Mouse (Mus musculus): ENCODE data around the gene Ankrd13b.

Ankrd13b gene

DNA sequence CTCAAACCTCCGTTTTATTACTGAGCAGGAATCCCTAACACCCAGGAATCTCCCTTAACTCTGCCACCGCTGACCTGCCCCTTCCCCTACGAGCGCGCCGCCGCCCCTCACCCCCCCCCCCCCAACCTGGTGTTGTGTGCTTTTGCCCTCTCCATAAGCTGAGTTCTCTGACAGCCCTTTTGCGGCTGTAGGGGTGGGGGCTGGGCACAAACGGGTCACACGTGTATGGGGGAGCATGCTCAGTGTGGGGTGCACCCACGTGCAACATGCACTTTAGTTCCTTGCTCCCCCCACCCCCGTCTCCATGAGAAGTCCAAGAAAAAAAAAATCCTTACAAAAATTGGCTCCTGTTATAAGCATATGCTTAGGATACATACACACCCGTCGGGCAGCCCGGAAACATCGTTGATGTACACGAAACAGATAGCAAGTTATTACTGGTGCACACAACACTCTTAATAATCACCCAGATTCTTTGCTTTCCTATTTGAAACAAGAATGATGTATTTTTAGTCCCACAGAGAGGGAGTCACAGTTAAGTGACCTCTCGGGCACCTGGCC, 2.9 kb upstream of the Ankrd13b start:
- DNase-seq (ENCODE audit: low read depth, low spot score): no peak

DNA sequence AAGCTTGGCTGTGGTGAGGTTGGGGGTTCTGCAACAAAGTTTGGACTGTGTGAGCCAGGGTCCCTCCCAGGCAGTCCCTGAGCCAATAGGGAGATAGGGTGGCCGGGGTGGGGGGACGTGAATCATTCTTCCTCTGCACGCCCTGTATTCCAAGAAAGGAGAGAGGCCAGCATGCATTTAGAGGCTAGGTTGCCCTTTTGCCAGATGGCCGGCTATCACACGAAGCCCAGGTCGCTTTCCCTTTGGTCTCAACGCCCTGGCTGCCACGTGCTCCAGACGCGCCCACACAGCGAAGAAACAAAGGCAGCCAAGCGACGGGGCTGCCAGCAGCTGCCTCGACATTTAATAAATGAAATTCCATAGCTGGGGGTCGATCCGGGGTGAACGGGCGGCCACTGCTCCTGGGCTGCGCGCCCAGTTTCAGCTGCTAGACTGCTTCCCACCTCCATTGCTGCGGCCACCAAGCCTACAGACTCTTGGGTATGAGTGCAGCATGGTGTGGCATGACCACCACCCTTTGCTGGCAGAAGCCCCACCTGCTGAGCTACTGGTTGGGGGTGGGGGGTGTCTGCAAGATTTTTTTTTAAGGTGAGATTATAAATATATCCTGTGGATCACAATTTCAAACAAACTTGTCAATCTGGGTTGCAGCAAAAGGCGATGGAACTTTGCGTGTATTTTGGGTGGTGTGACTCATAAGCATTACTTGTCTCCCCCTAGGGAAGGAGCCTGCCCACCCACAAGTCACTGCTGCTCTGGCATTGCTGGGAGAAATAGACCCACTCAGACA, 2.2 kb upstream of the Ankrd13b start:
- no peak for DNase-seq (ENCODE audit: low read depth, low spot score)

DNA sequence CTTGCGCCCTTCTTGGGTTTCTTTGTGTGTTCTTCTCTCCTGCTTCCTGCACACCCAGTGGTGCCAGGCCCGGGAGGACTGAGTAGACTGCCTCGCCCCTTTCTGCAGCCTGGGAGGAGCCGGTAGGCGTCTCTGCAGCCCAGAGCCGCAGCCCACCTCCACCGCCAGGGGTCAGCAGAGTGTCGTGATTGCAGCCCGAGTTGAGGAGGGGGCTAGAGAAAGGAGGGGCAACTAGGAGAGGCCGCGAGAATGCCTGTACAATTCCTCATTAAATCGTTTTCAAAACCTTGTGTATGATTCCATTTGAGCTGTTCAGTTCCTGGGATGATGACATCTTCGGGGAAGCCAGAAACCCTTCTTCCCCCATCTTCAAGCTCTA, 1.6 kb upstream of the Ankrd13b start:
- DNase-seq (ENCODE audit: low read depth, low spot score): peak; percentile 97

DNA sequence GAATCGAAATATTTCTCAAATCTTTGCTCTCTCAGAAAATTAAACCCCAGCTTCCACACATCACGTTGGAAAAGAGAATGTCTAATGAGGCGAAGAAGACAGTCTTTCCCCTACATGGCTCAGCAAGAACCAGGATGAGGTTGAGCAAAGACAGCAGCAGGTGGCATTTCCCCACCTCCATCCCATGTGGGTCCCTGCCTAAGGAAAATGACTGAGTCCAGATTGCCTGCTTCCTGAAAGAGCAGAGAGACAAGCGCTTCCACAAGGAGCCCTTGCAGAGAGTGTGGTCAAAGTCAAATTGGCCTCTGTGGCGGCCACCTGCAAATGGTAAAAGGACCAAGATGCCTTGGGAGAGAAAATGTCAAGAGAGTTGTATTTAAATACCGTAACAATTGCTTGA, 973 bp upstream of the Ankrd13b start:
- DNase-seq (ENCODE audit: low read depth, low spot score): no peak

DNA sequence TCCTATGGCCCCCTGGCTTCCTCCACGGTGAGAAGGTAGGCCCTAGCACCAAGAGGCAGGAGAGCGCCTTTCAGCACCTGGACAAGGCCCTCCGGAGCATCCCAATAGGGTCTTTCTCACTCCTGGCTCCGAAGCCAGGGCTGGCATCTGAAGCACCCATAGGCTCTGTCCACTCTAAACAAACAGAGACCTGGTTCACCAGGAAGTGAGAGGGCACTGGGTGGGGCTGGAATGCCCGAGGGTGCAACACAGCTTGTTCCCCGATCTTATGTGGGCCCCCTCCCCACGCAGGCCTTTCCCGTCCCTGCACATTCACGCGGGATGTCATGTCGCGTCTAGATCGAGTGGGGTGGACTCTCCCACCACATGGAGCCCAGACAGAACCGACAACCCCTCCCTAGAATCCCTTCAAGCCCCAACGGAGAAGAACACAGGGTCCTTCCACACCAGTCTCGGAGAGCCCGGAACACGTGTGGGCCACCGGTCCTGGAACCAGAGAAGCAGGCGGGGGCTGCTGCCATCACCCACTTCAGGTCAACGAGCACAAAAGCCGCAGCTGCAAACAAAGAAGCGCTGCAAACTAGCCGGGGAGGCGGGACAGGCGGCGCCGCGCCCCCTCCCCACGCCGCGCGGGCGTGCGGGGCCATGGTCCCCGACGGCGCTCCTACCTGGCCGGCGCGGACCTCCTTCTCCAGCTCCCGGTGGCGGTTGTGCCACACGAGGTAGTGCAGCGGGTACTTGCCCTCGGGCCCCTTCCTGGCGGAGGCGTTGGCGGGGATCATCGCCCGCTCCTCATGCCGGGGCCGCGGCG, 502 bp downstream of the Ankrd13b start:
- no peak for DNase-seq (ENCODE audit: low read depth, low spot score)

DNA sequence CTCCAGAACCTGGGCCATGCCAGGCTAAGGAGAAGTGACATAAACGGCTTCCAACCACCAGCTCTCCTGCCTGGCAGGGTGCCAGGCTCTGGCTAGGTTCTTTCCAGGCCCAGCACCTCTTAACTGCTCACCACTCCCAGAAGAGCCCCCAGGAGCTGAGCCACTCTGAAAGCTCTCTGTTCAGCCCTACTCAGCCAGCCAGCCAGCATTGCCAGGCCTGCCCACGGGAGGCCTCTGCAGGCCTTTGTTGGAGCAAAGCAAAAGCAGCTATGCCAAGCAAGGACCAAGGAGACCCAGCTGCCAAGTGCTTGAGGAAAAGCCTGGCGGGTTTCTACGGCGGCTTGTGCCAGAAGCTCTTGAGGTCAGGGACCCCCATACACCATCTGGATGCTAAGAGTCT, 2.7 kb downstream of the Ankrd13b start:
- DNase-seq (ENCODE audit: low read depth, low spot score): no peak

DNA sequence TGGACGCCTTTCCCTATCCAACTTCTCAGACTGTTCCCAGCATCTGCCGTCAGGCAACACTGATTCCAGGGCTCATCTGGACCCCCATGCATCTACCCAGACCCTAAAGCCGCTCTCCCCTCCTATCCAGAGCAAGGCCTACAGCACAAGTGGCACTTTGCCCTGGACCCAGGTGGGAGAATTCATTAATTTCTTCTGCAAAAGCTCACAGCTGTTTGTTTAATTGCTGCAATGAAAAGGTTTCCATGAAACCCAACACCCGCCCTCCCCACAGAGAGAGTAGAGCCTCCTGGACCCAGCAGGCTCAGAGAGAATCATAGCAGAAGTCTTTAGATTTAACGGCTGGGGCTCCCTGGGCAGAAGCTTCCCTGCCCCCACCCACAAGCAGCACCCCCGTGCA, 4.2 kb downstream of the Ankrd13b start:
- peak; percentile 48 for DNase-seq (ENCODE audit: low read depth, low spot score)

DNA sequence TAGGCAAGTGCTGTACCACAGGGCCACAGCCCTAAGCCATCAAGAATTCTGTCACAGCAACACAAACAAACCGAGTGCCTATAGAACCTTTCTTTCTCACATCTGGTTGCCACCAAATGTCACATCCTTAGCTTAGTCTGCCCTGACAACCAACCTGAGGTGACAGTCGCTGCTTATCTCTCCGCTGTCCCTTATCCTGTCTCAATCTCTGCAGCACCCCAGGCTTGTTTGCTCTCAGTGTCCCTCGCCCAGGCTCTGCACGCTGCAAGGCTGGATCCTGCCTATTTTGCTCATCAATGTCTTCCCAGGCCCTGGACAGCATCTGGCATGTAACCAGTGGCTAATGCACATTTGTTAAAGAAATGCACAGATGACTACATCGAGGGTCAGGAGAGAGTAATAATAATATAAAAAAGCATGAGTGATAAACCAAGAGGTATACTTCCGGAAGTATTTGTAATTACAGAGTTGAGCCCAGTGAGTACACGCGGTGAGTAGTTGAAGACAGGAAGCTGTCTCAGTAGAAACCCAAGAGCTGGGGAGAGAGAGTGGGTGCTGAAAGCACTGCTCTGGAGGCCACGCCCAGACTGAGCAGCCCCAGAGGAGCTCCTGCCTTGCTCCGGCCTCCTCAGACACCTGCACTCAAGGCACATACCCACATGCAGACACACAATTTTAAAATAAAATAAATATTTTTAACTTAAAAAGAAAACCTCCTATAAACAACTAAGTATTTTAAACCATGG, 5.8 kb downstream of the Ankrd13b start:
- no peak for DNase-seq (ENCODE audit: low read depth, low spot score)

DNA sequence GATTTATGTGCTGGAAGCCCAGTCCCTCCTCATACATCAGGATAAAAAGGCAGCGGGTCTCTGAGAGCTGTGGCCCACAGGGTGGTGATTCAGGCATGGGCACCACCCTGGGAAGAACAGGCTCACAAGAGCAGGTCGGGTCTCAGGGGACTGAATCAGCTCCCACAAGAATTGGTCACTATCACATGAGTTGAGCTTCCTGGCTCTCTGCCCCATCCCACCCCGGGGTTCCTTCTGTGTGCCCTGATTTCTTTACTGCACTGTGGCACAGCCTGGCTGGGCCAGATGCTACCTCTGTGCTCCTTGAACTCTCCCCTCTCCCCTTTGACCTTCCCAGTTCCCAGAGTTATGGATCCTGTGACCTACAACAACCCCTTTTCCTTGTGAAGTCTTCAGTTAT, 6.4 kb downstream of the Ankrd13b start:
- DNase-seq (ENCODE audit: low read depth, low spot score): no peak

DNA sequence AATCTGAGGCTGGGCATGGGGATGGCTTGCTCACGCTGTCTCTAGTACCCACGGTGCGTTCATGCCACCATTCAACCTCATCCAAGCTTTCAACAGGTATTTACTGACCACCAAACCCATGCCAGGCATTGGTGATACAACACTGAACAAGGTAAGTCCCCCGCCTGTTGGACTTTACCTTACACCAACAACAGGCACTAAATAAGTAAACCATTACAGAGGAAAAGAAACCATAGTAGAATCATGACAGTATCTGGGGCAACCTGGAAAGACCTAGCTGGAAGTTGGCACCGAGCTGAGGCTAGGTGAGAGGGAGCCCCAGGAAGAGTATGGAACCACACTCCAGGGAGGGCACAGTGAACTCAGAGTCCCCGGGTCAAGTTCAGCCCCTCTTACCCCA, 12.6 kb downstream of the Ankrd13b start:
- DNase-seq (ENCODE audit: low read depth, low spot score): no peak

DNA sequence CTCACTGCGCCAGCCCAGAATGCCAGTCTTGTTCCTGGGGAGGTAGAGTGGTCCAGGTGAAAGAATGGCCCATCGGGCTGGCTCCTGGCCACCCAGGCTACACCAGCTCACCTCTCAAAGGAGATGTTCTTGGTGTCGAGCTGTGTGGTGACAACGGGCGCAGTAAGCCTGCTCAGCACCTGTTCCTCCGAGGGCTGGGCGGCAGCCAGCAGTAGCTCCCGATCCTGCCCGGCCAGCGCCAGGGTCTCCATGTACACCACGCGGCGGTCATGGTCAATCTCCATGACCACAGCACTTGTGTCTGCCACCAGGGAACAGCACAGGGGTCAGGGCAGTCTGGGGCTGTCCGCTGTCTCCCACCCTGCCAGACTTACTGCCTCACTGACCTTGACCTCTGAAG, 13.3 kb downstream of the Ankrd13b start:
- DNase-seq (ENCODE audit: low read depth, low spot score): no peak

DNA sequence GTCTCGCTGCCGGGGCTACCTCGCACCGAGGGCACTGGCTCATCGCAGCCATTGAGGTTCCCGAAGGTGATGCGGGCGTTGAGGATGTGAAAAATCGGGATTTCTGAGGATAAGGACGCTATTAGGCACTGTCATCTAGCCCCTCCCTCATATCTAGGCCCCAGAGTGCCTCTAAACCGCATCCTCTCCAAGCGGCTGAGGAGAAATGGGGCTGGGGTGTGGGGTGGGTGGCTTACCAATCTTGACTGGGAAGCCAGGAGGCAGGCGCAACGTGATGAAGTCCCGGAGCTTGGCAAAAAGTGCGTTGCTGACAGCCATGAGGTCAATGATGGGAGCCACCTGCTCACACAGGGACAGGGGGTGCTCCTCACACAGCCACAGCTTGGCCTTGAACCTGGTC, 16.7 kb downstream of the Ankrd13b start:
- no peak for DNase-seq (ENCODE audit: low read depth, low spot score)

DNA sequence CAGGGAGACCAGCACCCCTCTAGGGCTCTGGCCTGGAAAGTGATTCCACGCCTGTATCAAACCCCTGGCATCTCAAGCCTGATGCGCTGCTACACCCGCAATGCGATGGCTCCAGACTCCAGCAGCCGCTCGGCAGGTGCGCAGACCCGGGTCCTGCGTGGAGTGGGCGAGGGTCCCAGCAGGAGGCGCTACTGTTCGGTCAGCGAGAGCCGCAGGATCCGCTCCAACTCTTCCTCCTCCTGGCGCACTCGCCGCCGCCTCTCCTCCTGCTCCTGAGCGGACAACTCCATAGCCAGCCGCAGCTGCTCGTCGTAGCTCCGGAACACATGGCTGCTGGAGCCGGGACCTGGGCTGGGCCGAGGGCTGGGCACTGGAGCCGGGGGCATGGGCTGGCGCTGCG, 18.1 kb downstream of the Ankrd13b start:
- DNase-seq (ENCODE audit: low read depth, low spot score): no peak

DNA sequence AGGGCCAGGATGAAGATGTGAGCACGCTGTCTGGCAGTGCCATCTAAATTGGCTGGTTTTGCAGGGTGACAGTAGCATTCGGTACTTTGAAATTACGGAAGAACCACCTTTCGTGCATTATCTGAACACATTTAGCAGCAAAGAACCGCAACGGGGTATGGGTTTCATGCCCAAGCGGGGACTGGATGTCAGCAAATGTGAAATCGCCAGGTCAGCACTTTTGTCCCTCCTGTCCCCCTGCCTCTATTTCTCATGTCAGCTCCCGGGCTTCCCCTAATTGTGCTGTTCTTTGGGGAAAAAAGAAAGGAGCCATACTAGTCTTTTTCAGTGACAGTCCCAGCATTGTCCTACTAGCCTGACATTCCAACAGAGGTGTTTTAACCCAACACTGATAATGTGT, 21.1 kb downstream of the Ankrd13b start:
- DNase-seq (ENCODE audit: low read depth, low spot score): no peak

DNA sequence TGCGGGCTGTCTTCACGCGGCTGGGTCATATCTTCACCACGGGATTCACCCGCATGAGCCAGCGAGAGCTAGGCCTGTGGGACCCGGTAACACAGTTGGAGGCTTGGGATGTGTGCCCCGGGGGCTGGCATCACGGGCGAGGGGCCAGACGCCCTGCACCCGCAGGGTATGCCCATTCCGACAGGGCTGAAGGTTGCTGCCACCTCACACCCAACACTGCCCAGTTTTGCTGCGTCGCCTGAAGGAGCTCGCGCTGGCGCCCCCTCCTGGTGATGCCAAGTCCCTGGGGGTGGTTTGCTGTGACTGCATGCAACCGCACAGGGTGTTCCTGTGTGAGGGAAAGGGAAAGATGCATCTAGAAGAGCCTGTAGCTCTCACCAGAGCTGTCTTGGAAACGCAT, 21.7 kb downstream of the Ankrd13b start:
- peak; percentile 48 for DNase-seq (ENCODE audit: low read depth, low spot score)

DNA sequence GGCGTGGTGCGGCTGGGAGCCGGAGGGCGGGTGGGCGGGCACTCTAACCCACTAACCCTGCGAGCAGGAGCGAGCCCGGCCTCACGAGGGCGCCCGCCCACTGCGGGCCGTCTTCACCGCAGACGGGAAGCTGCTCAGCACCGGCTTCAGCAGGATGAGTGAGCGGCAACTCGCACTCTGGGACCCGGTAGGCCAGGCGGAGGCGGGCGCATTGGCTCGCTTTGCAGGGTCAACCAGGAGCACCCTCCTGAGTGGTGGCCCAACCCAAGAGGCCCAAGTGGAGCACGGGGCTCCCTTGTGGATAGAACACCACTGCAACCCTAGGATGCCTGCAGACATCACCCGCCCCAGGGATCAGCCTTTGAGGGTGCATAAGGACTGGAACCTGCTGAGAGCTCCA, 22.3 kb downstream of the Ankrd13b start:
- DNase-seq (ENCODE audit: low read depth, low spot score): peak; percentile 54

DNA sequence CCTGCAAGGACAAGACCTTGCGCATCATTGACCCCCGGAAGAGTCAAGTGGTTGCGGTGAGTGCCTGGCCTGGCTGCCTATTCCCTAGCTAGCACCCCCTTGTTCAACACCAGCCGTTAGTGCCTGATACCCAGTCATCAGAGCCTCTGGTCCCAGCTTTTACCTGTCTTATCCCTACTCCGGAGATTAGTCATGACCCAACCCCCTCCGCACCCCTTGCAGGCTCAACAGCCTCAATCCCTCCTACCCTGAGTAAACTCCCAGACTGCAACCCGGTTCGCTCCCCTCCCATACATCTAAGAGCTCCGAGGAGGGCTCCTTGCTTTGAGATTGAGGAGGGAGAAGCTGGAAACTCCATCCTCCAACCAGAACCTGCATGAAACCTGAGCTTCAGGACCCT, 22.9 kb downstream of the Ankrd13b start:
- DNase-seq (ENCODE audit: low read depth, low spot score): no peak

DNA sequence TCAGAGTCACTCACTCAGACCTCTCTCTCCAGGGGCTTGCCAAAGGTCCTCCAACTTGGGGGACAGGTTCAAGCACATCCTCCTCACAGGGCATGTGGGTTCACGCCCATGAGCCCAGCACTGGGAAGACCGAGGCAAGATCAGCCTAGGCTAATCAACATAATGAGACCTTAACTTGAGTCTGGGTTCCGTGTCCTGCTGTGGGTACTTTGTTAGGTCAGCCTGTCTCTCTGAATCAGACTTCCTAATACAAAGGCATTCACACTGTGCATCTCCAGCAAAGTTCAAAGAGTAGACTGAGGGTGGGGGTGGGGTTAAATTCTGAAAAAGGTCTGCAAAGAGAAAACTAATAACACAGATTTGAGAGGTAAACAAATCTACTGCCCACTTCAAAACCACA, 24.4 kb downstream of the Ankrd13b start:
- DNase-seq (ENCODE audit: low read depth, low spot score): no peak

DNA sequence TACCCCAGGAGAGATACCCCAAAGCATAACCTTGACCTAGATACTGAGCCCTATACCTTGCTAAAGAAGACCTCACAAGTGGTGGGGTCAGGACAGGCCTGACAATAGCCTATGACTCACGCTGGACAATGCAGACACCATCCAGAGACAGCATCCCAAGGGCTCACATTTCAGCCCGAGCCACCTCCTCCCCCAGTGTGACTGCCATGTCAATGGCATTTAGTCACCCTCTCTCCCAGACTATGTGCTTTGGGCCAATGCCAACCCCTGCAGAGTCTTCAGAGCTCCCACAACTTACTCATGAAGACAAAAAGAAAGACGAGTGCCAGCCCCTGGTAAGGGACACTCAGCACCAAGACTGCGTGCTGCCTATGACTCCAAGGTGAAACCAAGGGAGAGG, 24.8 kb downstream of the Ankrd13b start:
- DNase-seq (ENCODE audit: low read depth, low spot score): no peak

DNA sequence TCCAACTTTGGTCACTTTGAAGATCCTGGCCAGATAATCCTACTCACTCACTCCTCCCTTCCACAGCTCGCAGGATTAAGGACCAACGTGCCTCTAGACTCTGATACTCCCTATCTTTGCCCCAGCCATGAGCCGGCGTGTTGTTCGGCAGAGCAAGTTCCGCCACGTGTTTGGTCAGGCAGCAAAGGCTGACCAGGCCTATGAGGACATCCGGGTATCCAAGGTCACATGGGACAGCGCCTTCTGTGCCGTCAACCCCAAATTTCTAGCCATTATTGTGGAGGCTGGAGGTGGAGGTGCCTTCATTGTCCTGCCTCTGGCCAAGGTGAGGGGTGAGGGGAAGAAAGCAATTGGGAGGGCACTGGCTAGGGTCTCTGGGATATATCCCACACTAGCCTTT, 25.7 kb downstream of the Ankrd13b start:
- no peak for DNase-seq (ENCODE audit: low read depth, low spot score)

DNA sequence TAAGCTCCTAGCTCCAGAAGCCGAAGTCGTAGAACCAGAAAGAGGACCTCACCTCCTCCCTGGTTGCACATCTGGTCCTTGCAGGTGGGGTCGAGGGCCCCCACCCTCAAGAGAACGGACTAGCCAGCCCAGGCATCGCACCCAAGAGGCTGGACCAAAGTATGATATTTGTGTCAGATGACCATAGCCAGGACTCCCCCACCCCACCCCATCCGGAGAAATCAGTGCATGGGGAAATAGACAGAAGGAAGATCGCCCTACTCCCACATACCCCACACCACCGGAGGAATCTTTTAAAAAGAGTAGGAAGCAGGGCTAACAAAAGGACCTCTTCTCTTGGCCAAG, 26.4 kb downstream of the Ankrd13b start:
- no peak for DNase-seq (ENCODE audit: low read depth, low spot score)
